Mouse (Mus musculus): ENCODE data around the gene Psmd2.

DNA sequence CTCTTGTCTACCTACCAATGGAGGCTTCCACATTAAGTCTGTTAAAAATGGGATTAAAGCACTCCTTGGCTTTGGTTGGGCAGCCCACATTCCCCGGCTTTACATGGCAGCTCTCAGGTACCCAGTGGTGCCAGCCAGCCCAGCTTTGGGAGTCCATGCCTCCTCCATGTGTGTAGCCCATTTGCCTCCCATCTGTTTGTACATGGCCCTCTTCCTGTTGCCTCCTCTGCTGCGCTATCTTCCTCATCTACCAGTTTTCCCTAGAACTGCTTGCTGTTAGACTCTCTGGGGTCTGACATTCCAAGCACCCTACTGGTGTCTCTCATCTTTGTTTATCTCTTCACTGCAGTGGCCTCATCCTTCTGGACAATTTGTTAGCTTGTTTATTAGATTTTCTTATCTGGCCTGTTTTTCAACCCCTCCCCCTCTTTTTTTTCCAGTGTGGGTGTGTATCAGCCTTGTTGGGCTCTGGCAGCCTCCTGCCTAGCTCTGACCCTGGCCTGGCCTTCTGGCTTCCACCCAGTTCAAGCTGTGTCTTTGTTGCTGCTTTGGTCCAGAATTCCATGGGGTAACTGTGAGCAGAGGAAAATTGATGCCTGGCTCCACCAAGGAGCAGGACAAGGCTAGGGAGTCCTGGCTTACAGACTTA lies 55.1 kb downstream of the Psmd2 start:
- TF ChIP-seq POLR2A (IDR thresholded peaks at IDR 0.05; ENCODE audit: borderline replicate concordance, insufficient read depth, low read length): no peak
- TF ChIP-seq CTCF (IDR thresholded peaks at IDR 0.05; ENCODE audit: borderline replicate concordance, insufficient read depth, low read depth, low read length): no peak
